Mouse (Mus musculus): ENCODE measurements around the gene Fxn. TPM values are rescaled to one million over a fixed set of nuclear protein-coding genes. Genes with fewer than 3 reads are reported as not detected.

Fxn gene
- 19.7 and 22.1 TPM in 2 replicates for polyA plus RNA-seq (2015; fragmentation: Nextera tagmentation; extraction: Ambion mirVana)

GRCm38 (mm10) chr19:24280601-24281228 lies at the start of gene Fxn:
Fxn (minus strand) TSS chr19:24280605.
- no peaks in the 10 kb centered on the region; the same call in 1 of the 2 replicates for H3K4me1 ChIP-seq (ENCODE audit: insufficient read depth, low read depth, low read length)
- H3K27me3 ChIP-seq (replicated peaks; ENCODE audit: insufficient read depth, low read length): no peaks in the 10 kb centered on the region
- no peaks in the 10 kb centered on the region for H3K36me3 ChIP-seq (ENCODE audit: insufficient read depth, low read length)
- DNase-seq (ENCODE audit: low spot score): peak; percentile 60
- peak within 1 kb of the TSS; percentile 82 for H3K4me2 ChIP-seq (replicated peaks; ENCODE audit: low read depth, low read length)
- ATAC-seq: peak; percentile 61
- TF ChIP-seq CTCF (IDR thresholded peaks at IDR 0.05): no peak
- no peak for TF ChIP-seq EP300 (IDR thresholded peaks at IDR 0.05)
- 1% methylated on average over 17 of the region's 22 CpGs for WGBS
- peak within 1 kb of the TSS; percentile 51 for H3K27ac ChIP-seq (ENCODE audit: low read length)
- peak within 1 kb of the TSS; percentile 59 for H3K4me3 ChIP-seq (ENCODE audit: low read depth, low read length)
- H3K9me3 ChIP-seq (ENCODE audit: low read length): no peaks in the 10 kb centered on the region
- H3K9ac ChIP-seq (replicated peaks; ENCODE audit: low read depth): peak within 1 kb of the TSS; percentile 32; the same call in 1 of the 2 replicates

DNA sequence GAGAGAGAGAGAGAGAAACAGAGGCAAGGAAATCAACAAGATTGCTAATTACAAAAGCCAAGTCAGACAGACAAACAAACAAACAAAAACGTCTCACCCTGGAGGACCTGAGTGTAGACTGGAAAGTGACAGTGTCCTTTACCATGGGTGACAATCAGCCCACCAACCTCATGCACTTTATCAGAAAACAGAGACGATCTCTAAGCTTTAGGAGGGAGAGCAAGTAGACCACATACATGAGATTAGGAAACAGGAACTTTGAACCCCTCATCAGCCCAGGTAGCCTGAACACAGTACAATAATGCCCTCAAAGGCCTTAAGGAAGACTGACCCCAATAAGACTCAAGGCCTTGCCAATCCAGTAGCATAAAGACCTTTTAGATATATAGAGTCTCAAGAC lies 47.5 kb upstream of the Fxn start:
- DNase-seq (ENCODE audit: low spot score): no peak
- no peak overlapping the region for H3K9ac ChIP-seq (replicated peaks; ENCODE audit: low read depth)
- 47% methylated on average over 2 of the region's 2 CpGs for WGBS
- no peaks in the 10 kb centered on the region for H3K27me3 ChIP-seq (replicated peaks; ENCODE audit: insufficient read depth, low read length)
- TF ChIP-seq EP300 (IDR thresholded peaks at IDR 0.05) (no peak), CTCF (IDR thresholded peaks at IDR 0.05) (no peak)
- H3K27ac ChIP-seq (ENCODE audit: low read length): no peak overlapping the region
- no peak overlapping the region for H3K4me3 ChIP-seq (ENCODE audit: low read depth, low read length)
- H3K4me2 ChIP-seq (replicated peaks; ENCODE audit: low read depth, low read length): no peak overlapping the region
- H3K36me3 ChIP-seq (ENCODE audit: insufficient read depth, low read length): no peaks in the 10 kb centered on the region
- no peak for ATAC-seq
- H3K4me1 ChIP-seq (ENCODE audit: insufficient read depth, low read depth, low read length): no peaks in the 10 kb centered on the region; the same call in 1 of the 2 replicates
- no peaks in the 10 kb centered on the region for H3K9me3 ChIP-seq (ENCODE audit: low read length)

- Histone ChIP-seq H3K27me3 (replicated peaks; ENCODE audit: insufficient read depth, low read length) (no peaks in the 10 kb centered on the region), H3K9me3 (ENCODE audit: low read length) (no peaks in the 10 kb centered on the region), H3K4me3 (ENCODE audit: low read depth, low read length) (no peak overlapping the region), H3K9ac (replicated peaks; ENCODE audit: low read depth) (no peak overlapping the region), H3K4me2 (replicated peaks; ENCODE audit: low read depth, low read length) (no peak overlapping the region), H3K4me1 (ENCODE audit: insufficient read depth, low read depth, low read length) (peaks cover 4% of the 10 kb centered on the region; the same call in 1 of the 2 replicates), H3K36me3 (ENCODE audit: insufficient read depth, low read length) (no peaks in the 10 kb centered on the region), H3K27ac (ENCODE audit: low read length) (no peak overlapping the region)
- no peak for DNase-seq (ENCODE audit: low spot score)
- TF ChIP-seq CTCF (IDR thresholded peaks at IDR 0.05): no peak
- no peak for TF ChIP-seq EP300 (IDR thresholded peaks at IDR 0.05)
- WGBS: 51% methylated on average over 1 of the region's 1 CpGs
- no peak for ATAC-seq
Observed at GRCm38 (mm10) chr19:24326969-24327368, 46.6 kb upstream of the Fxn start.

GRCm38 (mm10) chr19:24325692-24326091 lies 45.3 kb upstream of the Fxn start:
- 75% methylated on average over 6 of the region's 6 CpGs for WGBS

GRCm38 (mm10) chr19:24323841-24324613 lies 43.6 kb upstream of the Fxn start:
- 15% methylated on average over 10 of the region's 10 CpGs for WGBS
- TF ChIP-seq CTCF (IDR thresholded peaks at IDR 0.05): no peak
- TF ChIP-seq EP300 (IDR thresholded peaks at IDR 0.05): peak; percentile 69; the same call in 1 of the 2 replicates
- no peaks in the 10 kb centered on the region for H3K36me3 ChIP-seq (ENCODE audit: insufficient read depth, low read length)
- no peaks in the 10 kb centered on the region for H3K9me3 ChIP-seq (ENCODE audit: low read length)
- ATAC-seq (no peak), DNase-seq (ENCODE audit: low spot score) (peak; percentile 57)
- H3K4me1 ChIP-seq (ENCODE audit: insufficient read depth, low read depth, low read length): peaks cover 8% of the 10 kb centered on the region; the same call in 1 of the 2 replicates
- peak overlapping the region; percentile 66 for H3K27ac ChIP-seq (ENCODE audit: low read length)
- no peak overlapping the region for H3K4me2 ChIP-seq (replicated peaks; ENCODE audit: low read depth, low read length)
- no peak overlapping the region for H3K4me3 ChIP-seq (ENCODE audit: low read depth, low read length)
- no peaks in the 10 kb centered on the region for H3K27me3 ChIP-seq (replicated peaks; ENCODE audit: insufficient read depth, low read length)
- H3K9ac ChIP-seq (replicated peaks; ENCODE audit: low read depth): no peak overlapping the region

More at GRCm38 (mm10) chr19:24325692-24326091, 45.3 kb upstream of the Fxn start:
- DNase-seq (ENCODE audit: low spot score) (no peak), ATAC-seq (no peak)
- Histone ChIP-seq H3K4me1 (ENCODE audit: insufficient read depth, low read depth, low read length) (peaks cover 8% of the 10 kb centered on the region; the same call in 1 of the 2 replicates), H3K4me3 (ENCODE audit: low read depth, low read length) (no peak overlapping the region), H3K36me3 (ENCODE audit: insufficient read depth, low read length) (no peaks in the 10 kb centered on the region), H3K4me2 (replicated peaks; ENCODE audit: low read depth, low read length) (no peak overlapping the region), H3K27me3 (replicated peaks; ENCODE audit: insufficient read depth, low read length) (no peaks in the 10 kb centered on the region), H3K9ac (replicated peaks; ENCODE audit: low read depth) (no peak overlapping the region), H3K9me3 (ENCODE audit: low read length) (no peaks in the 10 kb centered on the region), H3K27ac (ENCODE audit: low read length) (no peak overlapping the region)
- TF ChIP-seq CTCF (IDR thresholded peaks at IDR 0.05) (no peak), EP300 (IDR thresholded peaks at IDR 0.05) (no peak)

DNA sequence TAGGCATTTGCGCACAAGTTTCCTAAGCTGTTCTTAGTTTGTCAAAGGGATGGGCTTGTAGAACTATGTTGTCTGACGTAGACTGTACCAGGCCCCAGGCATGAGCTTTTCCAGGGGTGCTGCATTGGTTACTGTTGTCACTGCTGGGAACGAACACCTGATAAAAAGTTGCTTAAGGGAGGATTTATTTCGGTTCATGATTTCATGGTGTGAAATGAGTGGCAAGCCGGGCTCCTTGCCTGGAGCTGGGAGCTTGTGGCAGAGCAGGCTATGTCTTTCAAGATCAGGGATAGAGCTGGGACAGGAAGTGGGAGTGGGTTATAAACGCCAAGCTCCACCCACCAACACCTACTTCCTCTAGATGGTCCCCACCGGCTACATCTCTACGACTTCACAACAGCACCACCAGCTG lies 41.5 kb upstream of the Fxn start:
- 0 out of 2 replicates have a peak, but pooled peaks have one; percentile 14 for TF ChIP-seq CTCF (IDR thresholded peaks at IDR 0.05)
- no peak; the same call in 1 of the 2 replicates for TF ChIP-seq EP300 (IDR thresholded peaks at IDR 0.05)
- Histone ChIP-seq H3K36me3 (ENCODE audit: insufficient read depth, low read length) (no peaks in the 10 kb centered on the region), H3K9me3 (ENCODE audit: low read length) (no peaks in the 10 kb centered on the region), H3K4me2 (replicated peaks; ENCODE audit: low read depth, low read length) (no peak overlapping the region), H3K4me1 (ENCODE audit: insufficient read depth, low read depth, low read length) (peaks cover 8% of the 10 kb centered on the region; the same call in 1 of the 2 replicates), H3K27me3 (replicated peaks; ENCODE audit: insufficient read depth, low read length) (no peaks in the 10 kb centered on the region), H3K4me3 (ENCODE audit: low read depth, low read length) (no peak overlapping the region), H3K9ac (replicated peaks; ENCODE audit: low read depth) (no peak overlapping the region), H3K27ac (ENCODE audit: low read length) (peak overlapping the region; percentile 84)
- ATAC-seq (peak; percentile 86), DNase-seq (ENCODE audit: low spot score) (peak; percentile 78)
- 67% methylated on average over 8 of the region's 8 CpGs for WGBS
